Mouse (Mus musculus) stomach, embryonic 15.5 days (tissue): ENCODE data around the gene Arhgef10l. TPM values are rescaled to one million over a fixed set of nuclear protein-coding genes. Genes with fewer than 3 reads are reported as not detected.
A peak's percentile ranks its signal among the peaks of the same experiment; 100 is the strongest.

Experiments used
- ATAC-seq: fragments of 200-750 bp; cut with Nextera tagmentation; 2 replicates; pipeline ENCODE4 v1.8.0; 2017; ENCODE audit warnings: low read depth, moderate number of reproducible peaks, moderate TSS enrichment; ENCODE audit not compliant: insufficient read depth, low FRiP score
- H3K27ac ChIP-seq: fragments of 300-500 bp; sonication (generic); 2 replicates; pipeline ENCODE4 v1.5.1; 2015; ENCODE audit warnings: mild to moderate bottlenecking, inconsistent platforms
- H3K27me3 ChIP-seq: fragments of 300-500 bp; sonication (generic); replicated peaks from 2 replicates; pipeline ENCODE4 v1.6.1; 2015; ENCODE audit warnings: inconsistent platforms
- H3K36me3 ChIP-seq: fragments of 300-500 bp; sonication (generic); 2 replicates; pipeline ENCODE4 v1.6.1; 2015; ENCODE audit warnings: inconsistent platforms
- H3K4me1 ChIP-seq: fragments of 300-500 bp; sonication (generic); 2 replicates; pipeline ENCODE4 v1.6.1; 2015; ENCODE audit warnings: inconsistent platforms
- H3K4me2 ChIP-seq: fragments of 300-500 bp; sonication (generic); 2 replicates; pipeline ENCODE4 v1.6.1; 2015; ENCODE audit warnings: mild to moderate bottlenecking, inconsistent platforms
- H3K4me3 ChIP-seq: fragments of 300-500 bp; sonication (generic); replicated peaks from 2 replicates; pipeline ENCODE4 v1.5.1; 2015; ENCODE audit warnings: inconsistent platforms
- H3K9ac ChIP-seq: fragments of 300-500 bp; sonication (generic); 2 replicates; pipeline ENCODE4 v1.6.1; 2015; ENCODE audit warnings: inconsistent platforms
- H3K9me3 ChIP-seq: fragments of 300-500 bp; sonication (generic); 2 replicates; pipeline ENCODE4 v1.6.1; 2016; ENCODE audit warnings: inconsistent platforms
- WGBS: fragments of 180-500 bp; shearing (Covaris S2); methylation state at CpG from one replicate; pipeline ENCODE4 v1.1.7; 2015; 5-methylcytosine and 5-hydroxymethylcytosine counted together
- polyA plus RNA-seq: library from polyadenylated mRNA; unstranded; fragments of >200 nt; fragmentation: Nextera tagmentation; extraction: Ambion mirVana; gene quantifications from 2 replicates; pipeline ENCODE4 v1.2.1, GENCODE M21; 2015

Arhgef10l gene
- polyA plus RNA-seq, 1 experiment from 2014 or later: 15.2 TPM

- no peaks in the 10 kb centered on the region for H3K36me3 ChIP-seq
- ATAC-seq: peak; percentile 42; the same call in 1 of the 2 replicates
- WGBS: 35% methylated on average over 13 of the region's 13 CpGs
- no peaks in the 10 kb centered on the region for H3K4me1 ChIP-seq
- H3K9me3 ChIP-seq: no peaks in the 10 kb centered on the region
- no peak overlapping the region for H3K27ac ChIP-seq
- H3K27me3 ChIP-seq: no peaks in the 10 kb centered on the region
- no peak overlapping the region for H3K4me3 ChIP-seq
- no peak overlapping the region for H3K9ac ChIP-seq
- no peak overlapping the region for H3K4me2 ChIP-seq
These were observed 8.6 kb upstream of the Arhgef10l start for GRCm38 (mm10) chr4:140674345-140674926.

GRCm38 (mm10) chr4:140673527-140674264, 7.9 kb upstream of the Arhgef10l start:
- no peaks in the 10 kb centered on the region for H3K36me3 ChIP-seq
- no peak overlapping the region for H3K4me2 ChIP-seq
- H3K4me3 ChIP-seq: no peak overlapping the region
- no peaks in the 10 kb centered on the region for H3K9me3 ChIP-seq
- no peak overlapping the region for H3K27ac ChIP-seq
- 0 out of 2 replicates have a peak, but pooled peaks have one; percentile 16 for ATAC-seq
- WGBS: 58% methylated on average over 12 of the region's 12 CpGs
- H3K9ac ChIP-seq: no peak overlapping the region
- no peaks in the 10 kb centered on the region for H3K27me3 ChIP-seq
- H3K4me1 ChIP-seq: no peaks in the 10 kb centered on the region

- H3K9me3 ChIP-seq: no peaks in the 10 kb centered on the region
- no peak overlapping the region for H3K4me2 ChIP-seq
- no peak overlapping the region for H3K4me3 ChIP-seq
- no peak overlapping the region for H3K27ac ChIP-seq
- 80% methylated on average over 8 of the region's 8 CpGs for whole genome bisulfite sequencing
- no peak overlapping the region for H3K9ac ChIP-seq
- no peak for ATAC-seq
- no peaks in the 10 kb centered on the region for H3K27me3 ChIP-seq
- H3K4me1 ChIP-seq: peaks cover 5% of the 10 kb centered on the region
- H3K36me3 ChIP-seq: no peaks in the 10 kb centered on the region
These were observed 2.0 kb upstream of the Arhgef10l start for GRCm38 (mm10) chr4:140667802-140668201.

GRCm38 (mm10) chr4:140665053-140665452, 759 bp downstream of the Arhgef10l start:
- no peak for ATAC-seq

GRCm38 (mm10) chr4:140662882-140663585, 2.8 kb downstream of the Arhgef10l start:
- H3K36me3 ChIP-seq: no peaks in the 10 kb centered on the region
- no peak overlapping the region for H3K4me3 ChIP-seq
- H3K27me3 ChIP-seq: no peaks in the 10 kb centered on the region
- H3K27ac ChIP-seq: no peak overlapping the region
- H3K9me3 ChIP-seq: no peaks in the 10 kb centered on the region
- H3K4me2 ChIP-seq: no peak overlapping the region
- WGBS: 40% methylated on average over 10 of the region's 10 CpGs
- no peak for ATAC-seq
- no peak overlapping the region for H3K9ac ChIP-seq
- H3K4me1 ChIP-seq: peaks cover 22% of the 10 kb centered on the region

More at GRCm38 (mm10) chr4:140665053-140665452, 759 bp downstream of the Arhgef10l start:
- no peak overlapping the region for H3K9ac ChIP-seq
- H3K4me1 ChIP-seq: peaks cover 12% of the 10 kb centered on the region
- WGBS: 66% methylated on average over 7 of the region's 7 CpGs
- no peaks in the 10 kb centered on the region for H3K36me3 ChIP-seq
- H3K4me2 ChIP-seq: peak overlapping the region; percentile 34
- H3K9me3 ChIP-seq: no peaks in the 10 kb centered on the region
- H3K27ac ChIP-seq: peak overlapping the region; percentile 54; the same call in 1 of the 2 replicates
- no peak overlapping the region; the same call in 1 of the 2 replicates for H3K4me3 ChIP-seq
- H3K27me3 ChIP-seq: no peaks in the 10 kb centered on the region

- Histone ChIP-seq H3K27me3 (no peaks in the 10 kb centered on the region), H3K9me3 (no peaks in the 10 kb centered on the region), H3K36me3 (no peaks in the 10 kb centered on the region), H3K27ac (no peak overlapping the region), H3K4me1 (peaks cover 28% of the 10 kb centered on the region), H3K9ac (no peak overlapping the region), H3K4me3 (no peak overlapping the region), H3K4me2 (no peak overlapping the region)
- ATAC-seq: no peak
- WGBS: 36% methylated on average over 7 of the region's 7 CpGs
These were observed 3.4 kb downstream of the Arhgef10l start for GRCm38 (mm10) chr4:140662453-140662852.

- no peak overlapping the region for H3K4me2 ChIP-seq
- no peaks in the 10 kb centered on the region for H3K36me3 ChIP-seq
- H3K4me3 ChIP-seq: no peak overlapping the region
- WGBS: 78% methylated on average over 18 of the region's 18 CpGs
- ATAC-seq: no peak
- H3K27me3 ChIP-seq: no peaks in the 10 kb centered on the region
- H3K9ac ChIP-seq: no peak overlapping the region
- H3K27ac ChIP-seq: no peak overlapping the region
- no peaks in the 10 kb centered on the region for H3K9me3 ChIP-seq
- peaks cover 31% of the 10 kb centered on the region for H3K4me1 ChIP-seq
These were observed 4.3 kb downstream of the Arhgef10l start for GRCm38 (mm10) chr4:140661406-140662022.

GRCm38 (mm10) chr4:140657681-140658575, 7.9 kb downstream of the Arhgef10l start:
- Histone ChIP-seq H3K4me2 (peak overlapping the region; percentile 48), H3K4me3 (0 out of 2 replicates have a peak overlapping the region, but pooled peaks have one; percentile 6), H3K27me3 (no peaks in the 10 kb centered on the region), H3K4me1 (peaks cover 30% of the 10 kb centered on the region), H3K9me3 (no peaks in the 10 kb centered on the region), H3K36me3 (no peaks in the 10 kb centered on the region), H3K27ac (peak overlapping the region; percentile 88), H3K9ac (0 out of 2 replicates have a peak overlapping the region, but pooled peaks have one; percentile 22)
- ATAC-seq: peak; percentile 77
- WGBS: 13% methylated on average over 24 of the region's 24 CpGs

GRCm38 (mm10) chr4:140656529-140656928, 9.3 kb downstream of the Arhgef10l start:
- no peaks in the 10 kb centered on the region for H3K9me3 ChIP-seq
- ATAC-seq: no peak
- peaks cover 21% of the 10 kb centered on the region for H3K4me1 ChIP-seq
- no peak overlapping the region for H3K27ac ChIP-seq
- H3K4me2 ChIP-seq: no peak overlapping the region
- WGBS: 70% methylated on average over 8 of the region's 8 CpGs
- no peak overlapping the region for H3K4me3 ChIP-seq
- H3K36me3 ChIP-seq: no peaks in the 10 kb centered on the region
- no peak overlapping the region for H3K9ac ChIP-seq
- no peaks in the 10 kb centered on the region for H3K27me3 ChIP-seq

GRCm38 (mm10) chr4:140654798-140655197, 11.0 kb downstream of the Arhgef10l start:
- H3K27me3 ChIP-seq: no peaks in the 10 kb centered on the region
- no peak overlapping the region for H3K4me3 ChIP-seq
- H3K36me3 ChIP-seq: no peaks in the 10 kb centered on the region
- peaks cover 21% of the 10 kb centered on the region for H3K4me1 ChIP-seq
- H3K9ac ChIP-seq: no peak overlapping the region
- H3K9me3 ChIP-seq: no peaks in the 10 kb centered on the region
- WGBS: 65% methylated on average over 8 of the region's 8 CpGs
- no peak for ATAC-seq
- H3K4me2 ChIP-seq: no peak overlapping the region
- no peak overlapping the region for H3K27ac ChIP-seq
